Mouse (Mus musculus): ENCODE results near the gene Apoe. TPM values are rescaled to one million over a fixed set of nuclear protein-coding genes. Genes with fewer than 3 reads are reported as not detected.
A peak's percentile ranks its signal among the peaks of the same experiment; 100 is the strongest.

The Apoe gene
- polyA plus RNA-seq, 1 experiment from 2014 or later = 543 TPM

GRCm38 (mm10) chr7:19705271-19705670 lies 6.3 kb upstream of the Apoe start:
- Histone ChIP-seq H3K36me3 (replicated peaks; ENCODE audit: control insufficient read depth, insufficient read depth) (peaks cover 58% of the 10 kb centered on the region), H3K27me3 (ENCODE audit: control insufficient read depth, insufficient read depth, low read length) (no peaks in the 10 kb centered on the region), H3K9ac (no peak overlapping the region), H3K27ac (no peak overlapping the region), H3K4me3 (replicated peaks; ENCODE audit: low read length) (no peak overlapping the region), H3K4me1 (replicated peaks; ENCODE audit: control insufficient read depth, insufficient read depth, low read length) (no peaks in the 10 kb centered on the region), H3K4me2 (replicated peaks) (no peak overlapping the region), H3K9me3 (ENCODE audit: control insufficient read depth, low read length) (no peaks in the 10 kb centered on the region)
- ATAC-seq (ENCODE audit: low FRiP score) = no peak
- WGBS = 97% methylated on average over 7 of the region's 7 CpGs
- no peak for DNase-seq (ENCODE audit: low spot score)

- Histone ChIP-seq H3K4me2 (replicated peaks) (no peak overlapping the region), H3K36me3 (replicated peaks; ENCODE audit: control insufficient read depth, insufficient read depth) (peaks cover 54% of the 10 kb centered on the region), H3K9me3 (ENCODE audit: control insufficient read depth, low read length) (no peaks in the 10 kb centered on the region), H3K27ac (no peak overlapping the region), H3K9ac (no peak overlapping the region), H3K4me1 (replicated peaks; ENCODE audit: control insufficient read depth, insufficient read depth, low read length) (peaks cover 2% of the 10 kb centered on the region; the same call in 1 of the 2 replicates), H3K27me3 (ENCODE audit: control insufficient read depth, insufficient read depth, low read length) (no peaks in the 10 kb centered on the region), H3K4me3 (replicated peaks; ENCODE audit: low read length) (no peak overlapping the region)
- no peak for ATAC-seq (ENCODE audit: low FRiP score)
- no peak for DNase-seq (ENCODE audit: low spot score)
- 96% methylated on average over 4 of the region's 4 CpGs for WGBS
Observed at GRCm38 (mm10) chr7:19704475-19704874, 5.5 kb upstream of the Apoe start.

- H3K9me3 ChIP-seq (ENCODE audit: control insufficient read depth, low read length) = no peaks in the 10 kb centered on the region
- DNase-seq (ENCODE audit: low spot score) = no peak
- peaks cover 16% of the 10 kb centered on the region for H3K4me1 ChIP-seq (replicated peaks; ENCODE audit: control insufficient read depth, insufficient read depth, low read length)
- H3K4me3 ChIP-seq (replicated peaks; ENCODE audit: low read length) = no peak overlapping the region
- no peak overlapping the region for H3K9ac ChIP-seq
- no peak overlapping the region for H3K27ac ChIP-seq
- peaks cover 42% of the 10 kb centered on the region for H3K36me3 ChIP-seq (replicated peaks; ENCODE audit: control insufficient read depth, insufficient read depth)
- no peak for ATAC-seq (ENCODE audit: low FRiP score)
- H3K27me3 ChIP-seq (ENCODE audit: control insufficient read depth, insufficient read depth, low read length) = no peaks in the 10 kb centered on the region
- WGBS = 94% methylated on average over 16 of the region's 16 CpGs
- H3K4me2 ChIP-seq (replicated peaks) = no peak overlapping the region
Observed at GRCm38 (mm10) chr7:19702859-19703555, 4.0 kb upstream of the Apoe start.

- Histone ChIP-seq H3K9ac (no peak overlapping the region), H3K4me1 (replicated peaks; ENCODE audit: control insufficient read depth, insufficient read depth, low read length) (peaks cover 18% of the 10 kb centered on the region), H3K27me3 (ENCODE audit: control insufficient read depth, insufficient read depth, low read length) (no peaks in the 10 kb centered on the region), H3K4me3 (replicated peaks; ENCODE audit: low read length) (no peak overlapping the region), H3K4me2 (replicated peaks) (no peak overlapping the region), H3K27ac (no peak overlapping the region; the same call in 1 of the 2 replicates), H3K36me3 (replicated peaks; ENCODE audit: control insufficient read depth, insufficient read depth) (peaks cover 33% of the 10 kb centered on the region), H3K9me3 (ENCODE audit: control insufficient read depth, low read length) (no peaks in the 10 kb centered on the region)
- peak; percentile 70 for DNase-seq (ENCODE audit: low spot score)
- peak; percentile 21; the same call in 1 of the 2 replicates for ATAC-seq (ENCODE audit: low FRiP score)
- WGBS = 31% methylated on average over 22 of the region's 22 CpGs
Observed at GRCm38 (mm10) chr7:19701069-19701761, 2.2 kb upstream of the Apoe start.

GRCm38 (mm10) chr7:19700299-19701068 lies 1.5 kb upstream of the Apoe start:
- Histone ChIP-seq H3K4me3 (replicated peaks; ENCODE audit: low read length) (no peak overlapping the region), H3K9me3 (ENCODE audit: control insufficient read depth, low read length) (no peaks in the 10 kb centered on the region), H3K27me3 (ENCODE audit: control insufficient read depth, insufficient read depth, low read length) (no peaks in the 10 kb centered on the region), H3K27ac (no peak overlapping the region), H3K4me2 (replicated peaks) (no peak overlapping the region), H3K4me1 (replicated peaks; ENCODE audit: control insufficient read depth, insufficient read depth, low read length) (peaks cover 18% of the 10 kb centered on the region), H3K36me3 (replicated peaks; ENCODE audit: control insufficient read depth, insufficient read depth) (peaks cover 33% of the 10 kb centered on the region), H3K9ac (no peak overlapping the region)
- WGBS = 61% methylated on average over 12 of the region's 12 CpGs
- DNase-seq (ENCODE audit: low spot score) = no peak
- no peak for ATAC-seq (ENCODE audit: low FRiP score)

- H3K9ac ChIP-seq = no peak overlapping the region
- 82% methylated on average over 4 of the region's 4 CpGs for WGBS
Observed at GRCm38 (mm10) chr7:19699827-19700148, 800 bp upstream of the Apoe start.

GRCm38 (mm10) chr7:19697949-19698906 lies 760 bp downstream of the Apoe start:
- Histone ChIP-seq H3K9ac (peak overlapping the region; percentile 44), H3K4me3 (replicated peaks; ENCODE audit: low read length) (peak overlapping the region; percentile 28), H3K36me3 (replicated peaks; ENCODE audit: control insufficient read depth, insufficient read depth) (peaks cover 16% of the 10 kb centered on the region), H3K27ac (no peak overlapping the region), H3K4me1 (replicated peaks; ENCODE audit: control insufficient read depth, insufficient read depth, low read length) (peaks cover 20% of the 10 kb centered on the region), H3K9me3 (ENCODE audit: control insufficient read depth, low read length) (no peaks in the 10 kb centered on the region), H3K4me2 (replicated peaks) (peak overlapping the region; percentile 48), H3K27me3 (ENCODE audit: control insufficient read depth, insufficient read depth, low read length) (no peaks in the 10 kb centered on the region)
- no peak for DNase-seq (ENCODE audit: low spot score)
- 2% methylated on average over 28 of the region's 28 CpGs for WGBS
- no peak for ATAC-seq (ENCODE audit: low FRiP score)

More at GRCm38 (mm10) chr7:19699827-19700148, 800 bp upstream of the Apoe start:
- Histone ChIP-seq H3K27me3 (ENCODE audit: control insufficient read depth, insufficient read depth, low read length) (no peaks in the 10 kb centered on the region), H3K9me3 (ENCODE audit: control insufficient read depth, low read length) (no peaks in the 10 kb centered on the region), H3K27ac (no peak overlapping the region), H3K4me2 (replicated peaks) (no peak overlapping the region), H3K36me3 (replicated peaks; ENCODE audit: control insufficient read depth, insufficient read depth) (peaks cover 26% of the 10 kb centered on the region), H3K4me3 (replicated peaks; ENCODE audit: low read length) (no peak overlapping the region), H3K4me1 (replicated peaks; ENCODE audit: control insufficient read depth, insufficient read depth, low read length) (peaks cover 18% of the 10 kb centered on the region)
- DNase-seq (ENCODE audit: low spot score) (no peak), ATAC-seq (ENCODE audit: low FRiP score) (no peak)

GRCm38 (mm10) chr7:19696336-19696873 lies 2.6 kb downstream of the Apoe start:
- Histone ChIP-seq H3K27ac (no peak overlapping the region), H3K27me3 (ENCODE audit: control insufficient read depth, insufficient read depth, low read length) (no peaks in the 10 kb centered on the region), H3K9ac (no peak overlapping the region), H3K4me2 (replicated peaks) (no peak overlapping the region), H3K4me1 (replicated peaks; ENCODE audit: control insufficient read depth, insufficient read depth, low read length) (peaks cover 20% of the 10 kb centered on the region), H3K36me3 (replicated peaks; ENCODE audit: control insufficient read depth, insufficient read depth) (0 out of 2 replicates have a peak, but pooled peaks cover 1% of the 10 kb centered on the region), H3K9me3 (ENCODE audit: control insufficient read depth, low read length) (no peaks in the 10 kb centered on the region), H3K4me3 (replicated peaks; ENCODE audit: low read length) (no peak overlapping the region)
- 95% methylated on average over 34 of the region's 34 CpGs for WGBS
- DNase-seq (ENCODE audit: low spot score) (no peak), ATAC-seq (ENCODE audit: low FRiP score) (no peak)

Measured in hindbrain, embryonic 14.5 days (tissue).